Mouse (Mus musculus) thymus, adult 18-20 months (tissue): ENCODE data around the gene Megf8.
"Not testable (repeated sequence)": the region's sequence is repeated elsewhere in the genome, so short reads cannot be mapped to it uniquely, and the experiment has no call there.

ENCODE experiments used
- DNase-seq, 2 experiments: peaks; one replicate each; pipeline ENCODE4 v3.0.0; 2022; ENCODE audit warnings: mixed read lengths in 2 of 2

The Megf8 gene

GRCm38 (mm10) chr7:25297454-25298325 lies 19.3 kb upstream of the Megf8 start, which contains the start of gene Pafah1b3:
Pafah1b3 (minus strand) TSS chr7:25297986.
- DNase-seq: peak; percentile 63 to 78

GRCm38 (mm10) chr7:25301063-25301462 lies 15.9 kb upstream of the Megf8 start, which contains the start of gene Prr19:
Prr19 (plus strand) TSS chr7:25301411.
- peak in 1 of 2 experiments; percentile 18 for DNase-seq

GRCm38 (mm10) chr7:25303003-25303684 lies 13.8 kb upstream of the Megf8 start:
- DNase-seq: no peak

- no peak for DNase-seq
Observed at GRCm38 (mm10) chr7:25303685-25304006, 13.3 kb upstream of the Megf8 start.

GRCm38 (mm10) chr7:25305481-25305880 lies 11.5 kb upstream of the Megf8 start:
- no peak for DNase-seq

- no peak for DNase-seq
Observed at GRCm38 (mm10) chr7:25305956-25306613, 10.9 kb upstream of the Megf8 start, which contains the start of gene Tmem145. Tmem145 (plus strand) TSS chr7:25306106.

- no peak for DNase-seq
Observed at GRCm38 (mm10) chr7:25306614-25306996, 10.4 kb upstream of the Megf8 start.

- DNase-seq: no peak
Observed at GRCm38 (mm10) chr7:25308702-25309318, 8.2 kb upstream of the Megf8 start.

GRCm38 (mm10) chr7:25309425-25309824 lies 7.5 kb upstream of the Megf8 start:
- DNase-seq: no peak

GRCm38 (mm10) chr7:25311193-25311592 lies 5.8 kb upstream of the Megf8 start:
- DNase-seq: no peak

GRCm38 (mm10) chr7:25313325-25313724 lies 3.6 kb upstream of the Megf8 start:
- no peak for DNase-seq

GRCm38 (mm10) chr7:25314606-25315305 lies 2.2 kb upstream of the Megf8 start:
- DNase-seq: no peak

GRCm38 (mm10) chr7:25315306-25316041 lies 1.5 kb upstream of the Megf8 start:
- no peak for DNase-seq

- no peak for DNase-seq
Observed at GRCm38 (mm10) chr7:25317446-25317999, 559 bp downstream of the Megf8 start.

- DNase-seq: no peak
Observed at GRCm38 (mm10) chr7:25322058-25322484, 5.1 kb downstream of the Megf8 start.

GRCm38 (mm10) chr7:25323219-25323618 lies 6.3 kb downstream of the Megf8 start:
- no peak for DNase-seq

GRCm38 (mm10) chr7:25325431-25325830 lies 8.5 kb downstream of the Megf8 start:
- not testable (repeated sequence) for DNase-seq

GRCm38 (mm10) chr7:25326233-25326632 lies 9.3 kb downstream of the Megf8 start:
- no peak for DNase-seq

GRCm38 (mm10) chr7:25333596-25334307 lies 16.8 kb downstream of the Megf8 start:
- DNase-seq: peak; percentile 34 to 55

GRCm38 (mm10) chr7:25334472-25334871 lies 17.5 kb downstream of the Megf8 start:
- DNase-seq: no peak
